In the genomic region with DNA sequence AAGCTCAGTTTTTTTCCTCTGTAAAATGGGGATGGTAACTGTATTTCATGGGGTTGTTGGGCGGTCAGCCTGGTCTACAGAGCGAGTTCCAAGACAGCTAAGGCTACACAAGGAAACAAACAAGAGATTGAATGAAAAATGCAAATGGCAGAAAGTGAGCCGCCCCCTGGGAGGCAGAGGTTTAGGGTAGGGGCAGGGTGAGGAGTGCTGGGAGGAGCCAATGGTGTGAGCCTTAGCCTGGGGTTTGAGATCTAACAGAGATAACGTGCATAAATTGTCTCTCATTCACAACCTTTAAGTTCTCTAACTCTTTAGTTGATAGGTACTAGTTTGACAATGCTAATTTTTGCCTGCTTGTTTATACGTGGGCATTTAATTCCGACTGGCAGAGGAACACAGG, we compare ENCODE assay signal across 8 mouse cellular contexts. TPM values are rescaled to one million over a fixed set of nuclear protein-coding genes. Genes with fewer than 3 reads are reported as not detected.
A peak's percentile ranks its signal among the peaks of the same experiment; 100 is the strongest.
DNase-seq lines count a peak whose midpoint lies in the region; ATAC-seq and TF ChIP-seq lines count a peak whose summit lies in the region.

No protein-coding gene starts in this region.

- no peaks in the 10 kb centered on the region for H3K27me3 ChIP-seq in heart, embryonic 16.5 days (ENCODE audit: control insufficient read depth, insufficient read depth, low read length)
- no peaks in the 10 kb centered on the region for H3K27me3 ChIP-seq in hindbrain, embryonic 11.5 days (ENCODE audit: control insufficient read depth, insufficient read depth, low read length)
- H3K27me3 ChIP-seq in midbrain, embryonic 10.5 days (ENCODE audit: low read depth, poor library complexity, severe bottlenecking), result no peaks in the 10 kb centered on the region

- H3K36me3 ChIP-seq in heart, embryonic 16.5 days (ENCODE audit: control insufficient read depth, insufficient read depth), result no peaks in the 10 kb centered on the region
- H3K36me3 ChIP-seq in hindbrain, embryonic 11.5 days (ENCODE audit: control insufficient read depth, insufficient read depth, low read length), result no peaks in the 10 kb centered on the region
- H3K36me3 ChIP-seq in midbrain, embryonic 10.5 days, result peaks cover 15% of the 10 kb centered on the region

- 16% methylated on average over 6 of the region's 6 CpGs for WGBS in heart, embryonic 16.5 days
- 19% methylated on average over 6 of the region's 6 CpGs for WGBS in bone marrow, adult 2 months
- WGBS in hindbrain, embryonic 11.5 days, result 12% methylated on average over 6 of the region's 6 CpGs
- WGBS in midbrain, embryonic 10.5 days, result 20% methylated on average over 6 of the region's 6 CpGs

- peak overlapping the region; percentile 70 for H3K4me2 ChIP-seq in heart, embryonic 16.5 days (ENCODE audit: low read depth, low read length)
- peak overlapping the region; percentile 29 for H3K4me2 ChIP-seq in hindbrain, embryonic 11.5 days (replicated peaks; ENCODE audit: low read depth, low read length)

- no peak for DNase-seq in heart, adult 9 months (ENCODE audit: low spot score in 2 of 2)
- no peak for DNase-seq in hindbrain, embryonic 11.5 days (ENCODE audit: low spot score)
- DNase-seq in midbrain, embryonic 10.5 days (ENCODE audit: low spot score), result no peak
- DNase-seq in cerebellum, adult 9-11 months, result no peak
- no peak for DNase-seq in adrenal gland, postnatal 25 days
- DNase-seq in right cerebral cortex, postnatal 14 days, result no peak

- no peak overlapping the region for H3K9ac ChIP-seq in heart, embryonic 16.5 days (ENCODE audit: low read length)
- 0 out of 2 replicates have a peak overlapping the region, but pooled peaks have one; percentile 15 for H3K9ac ChIP-seq in hindbrain, embryonic 11.5 days (ENCODE audit: low read depth, low read length)

- peaks cover 3% of the 10 kb centered on the region; the same call in 1 of the 2 replicates for H3K4me1 ChIP-seq in heart, embryonic 16.5 days (ENCODE audit: control insufficient read depth, insufficient read depth, low read length)
- H3K4me1 ChIP-seq in bone marrow, adult 2 months (ENCODE audit: control insufficient read depth, insufficient read depth, low read length), result peaks cover 1% of the 10 kb centered on the region; the same call in 1 of the 2 replicates
- no peaks in the 10 kb centered on the region for H3K4me1 ChIP-seq in hindbrain, embryonic 11.5 days (replicated peaks; ENCODE audit: control insufficient read depth, insufficient read depth, low read length)
- peaks cover 11% of the 10 kb centered on the region for H3K4me1 ChIP-seq in midbrain, embryonic 10.5 days

- no peaks in the 10 kb centered on the region for H3K9me3 ChIP-seq in heart, embryonic 16.5 days (replicated peaks; ENCODE audit: control insufficient read depth, low read length)
- H3K9me3 ChIP-seq in hindbrain, embryonic 11.5 days (ENCODE audit: control insufficient read depth, low read length), result no peaks in the 10 kb centered on the region
- no peaks in the 10 kb centered on the region for H3K9me3 ChIP-seq in midbrain, embryonic 10.5 days (replicated peaks)

- peak; percentile 37; the same call in 1 of the 2 replicates for ATAC-seq in heart, embryonic 16.5 days (replicated peaks; ENCODE audit: extremely low read depth, insufficient read depth, low FRiP score)
- ATAC-seq in hindbrain, embryonic 11.5 days (ENCODE audit: low FRiP score), result peak; percentile 91

- no peak for TF ChIP-seq POLR2A in bone marrow, adult 2 months (IDR thresholded peaks at IDR 0.05; ENCODE audit: borderline replicate concordance, control insufficient read depth, low read depth, low read length)

- no peak overlapping the region for H3K27ac ChIP-seq in heart, embryonic 16.5 days (ENCODE audit: low read length)
- no peak overlapping the region for H3K27ac ChIP-seq in bone marrow, adult 2 months (ENCODE audit: control insufficient read depth, insufficient read depth, low read depth, low read length, poor library complexity)
- H3K27ac ChIP-seq in hindbrain, embryonic 11.5 days (ENCODE audit: low read depth, low read length), result no peak overlapping the region
- H3K27ac ChIP-seq in midbrain, embryonic 10.5 days (replicated peaks), result peak overlapping the region; percentile 84; the same call in 1 of the 2 replicates

- no peak for TF ChIP-seq CTCF in bone marrow, adult 2 months (IDR thresholded peaks at IDR 0.05; ENCODE audit: control insufficient read depth, insufficient read depth, low read length)

- H3K4me3 ChIP-seq in heart, embryonic 16.5 days (ENCODE audit: low read length), result peak overlapping the region; percentile 74
- peak overlapping the region; percentile 38 for H3K4me3 ChIP-seq in bone marrow, adult 2 months (replicated peaks; ENCODE audit: control insufficient read depth, low read depth, low read length)
- peak overlapping the region; percentile 56 for H3K4me3 ChIP-seq in hindbrain, embryonic 11.5 days (ENCODE audit: low read depth, low read length)
- H3K4me3 ChIP-seq in midbrain, embryonic 10.5 days, result peak overlapping the region; percentile 70

RNA-seq across cellular contexts. Expression of gene Rbmx2, which starts 0.3 kb away (rescaled TPM):
- 15.3 and 16.1 TPM in 2 replicates for polyA plus RNA-seq in heart, embryonic 16.5 days (2015; fragmentation: Nextera tagmentation; extraction: Ambion mirVana)
- polyA plus RNA-seq in bone marrow, adult 2 months (2011; ENCODE audit: insufficient read depth, insufficient read length, low replicate concordance, missing spikeins), result 8.5 and 9.2 TPM in 2 replicates
- polyA plus RNA-seq in hindbrain, embryonic 11.5 days (2014; fragmentation: Nextera tagmentation; extraction: Ambion mirVana), result 25.2 and 26.4 TPM in 2 replicates
- polyA plus RNA-seq in midbrain, embryonic 10.5 days (2016; fragmentation: Nextera tagmentation; extraction: Ambion mirVana), result 24.1 and 24.8 TPM in 2 replicates
- total RNA-seq in adrenal gland, postnatal 25 days (2021), result 3.0 and 3.9 TPM in 2 replicates

RNA-seq across cellular contexts. Expression of gene Gpr119, which starts 20.2 kb away (rescaled TPM):
- not detected in 2 replicates for polyA plus RNA-seq in heart, embryonic 16.5 days (2015; fragmentation: Nextera tagmentation; extraction: Ambion mirVana)
- polyA plus RNA-seq in bone marrow, adult 2 months (2011; ENCODE audit: insufficient read depth, insufficient read length, low replicate concordance, missing spikeins), result not detected in 2 replicates
- not detected in 2 replicates for polyA plus RNA-seq in hindbrain, embryonic 11.5 days (2014; fragmentation: Nextera tagmentation; extraction: Ambion mirVana)
- 0.05 TPM in 1 of 2 replicates, not detected in the other for polyA plus RNA-seq in midbrain, embryonic 10.5 days (2016; fragmentation: Nextera tagmentation; extraction: Ambion mirVana)
- total RNA-seq in adrenal gland, postnatal 25 days (2021), result 0.18 TPM in 1 of 2 replicates, not detected in the other
